In the genomic region with DNA sequence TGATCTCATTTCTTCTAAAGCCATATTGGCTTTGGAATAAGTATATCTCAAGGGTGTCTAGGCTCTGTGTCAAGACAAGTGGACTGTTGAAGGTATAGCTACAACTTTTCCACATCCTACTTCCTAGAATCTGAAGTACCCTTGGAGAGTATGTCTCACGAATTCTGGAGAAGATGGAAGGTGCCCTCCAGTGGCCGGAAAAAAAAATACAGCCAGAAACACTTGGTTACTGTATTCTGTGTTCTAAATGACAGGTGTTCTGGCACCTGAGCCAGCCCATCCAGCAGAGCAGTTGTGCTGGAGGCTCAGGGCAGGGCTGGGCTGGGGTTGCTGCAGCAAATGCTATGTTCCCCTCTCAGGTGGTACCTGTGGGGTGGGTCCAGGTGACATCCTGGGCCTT, we compare ENCODE assay signal across 9 mouse cellular contexts. TPM values are rescaled to one million over a fixed set of nuclear protein-coding genes. Genes with fewer than 3 reads are reported as not detected.
DNase-seq lines count a peak whose midpoint lies in the region; ATAC-seq and TF ChIP-seq lines count a peak whose summit lies in the region.
"Had no signal": no experiment of that assay in that cellular context is flagged by ENCODE, and none has a peak within 500 bp of the region (broad histone marks: within the 10 kb centered on the region; RNA-seq: fewer than 3 reads in every experiment).

No protein-coding gene starts in this region.

- H3K4me2 ChIP-seq in hindbrain, embryonic 13.5 days = no peak overlapping the region
- no peak overlapping the region for H3K4me2 ChIP-seq in midbrain, embryonic 12.5 days (replicated peaks)
- H3K4me2 ChIP-seq: liver, embryonic 15.5 days had no signal

- TF ChIP-seq POLR2A in cortical plate, adult 2 months (IDR thresholded peaks at IDR 0.05; ENCODE audit: extremely low read depth, insufficient read depth, low read length) = no peak

- intact Hi-C loops in heart, postnatal 14 days (cut with DNase I) = loop anchor here (2.0 kb wide), 2 partner anchors 21 to 45 kb away; a partner anchor contains a TSS

- H3K4me3 ChIP-seq in hindbrain, embryonic 10.5 days = no peak overlapping the region
- no peak overlapping the region for H3K4me3 ChIP-seq in hindbrain, embryonic 13.5 days
- H3K4me3 ChIP-seq in cortical plate, adult 2 months (ENCODE audit: insufficient read depth, low read length) = no peak overlapping the region
- H3K4me3 ChIP-seq in midbrain, embryonic 12.5 days = 0 out of 2 replicates have a peak overlapping the region, but pooled peaks have one; percentile 1
- H3K4me3 ChIP-seq: liver, embryonic 15.5 days had no signal

- no peak for ATAC-seq in hindbrain, embryonic 13.5 days (ENCODE audit: low FRiP score)
- no peak for ATAC-seq in midbrain, embryonic 12.5 days (ENCODE audit: low FRiP score, low read depth)

- no peaks in the 10 kb centered on the region for H3K27me3 ChIP-seq in hindbrain, embryonic 10.5 days (ENCODE audit: insufficient read depth, poor library complexity, severe bottlenecking)
- no peaks in the 10 kb centered on the region for H3K27me3 ChIP-seq in hindbrain, embryonic 13.5 days
- no peaks in the 10 kb centered on the region for H3K27me3 ChIP-seq in midbrain, embryonic 12.5 days
- H3K27me3 ChIP-seq in splenic B cell, adult 2 months (ENCODE audit: control insufficient read depth, insufficient read depth, low read length, poor library complexity, severe bottlenecking) = no peaks in the 10 kb centered on the region
- H3K27me3 ChIP-seq: liver, embryonic 15.5 days had no signal

- peak; percentile 44 for DNase-seq in hindbrain, embryonic 10.5 days (ENCODE audit: low spot score)
- DNase-seq in NIH3T3 (ENCODE audit: low read depth) = peak; percentile 85
- peak; percentile 30 to 70 for DNase-seq in heart, postnatal 14 days
- peak; percentile 56 to 81 for DNase-seq in layer of hippocampus, postnatal 25 days (ENCODE audit: extremely low spot score in 1 of 2, low spot score in 1 of 2)
- DNase-seq in splenic B cell, adult 2 months (ENCODE audit: low read depth, low spot score) = peak; percentile 59

- no peaks in the 10 kb centered on the region for H3K9me3 ChIP-seq in hindbrain, embryonic 10.5 days
- H3K9me3 ChIP-seq in hindbrain, embryonic 13.5 days = no peaks in the 10 kb centered on the region
- no peaks in the 10 kb centered on the region for H3K9me3 ChIP-seq in midbrain, embryonic 12.5 days
- H3K9me3 ChIP-seq: liver, embryonic 15.5 days had no signal

- H3K36me3 ChIP-seq in hindbrain, embryonic 10.5 days = peaks cover 68% of the 10 kb centered on the region
- peaks cover 71% of the 10 kb centered on the region for H3K36me3 ChIP-seq in hindbrain, embryonic 13.5 days
- peaks cover 45% of the 10 kb centered on the region for H3K36me3 ChIP-seq in midbrain, embryonic 12.5 days
- H3K36me3 ChIP-seq in splenic B cell, adult 2 months (ENCODE audit: control insufficient read depth, insufficient read depth, low read length, poor library complexity, severe bottlenecking) = peaks cover 8% of the 10 kb centered on the region

- no peaks in the 10 kb centered on the region for H3K4me1 ChIP-seq in hindbrain, embryonic 10.5 days (replicated peaks)
- H3K4me1 ChIP-seq in hindbrain, embryonic 13.5 days (replicated peaks) = no peaks in the 10 kb centered on the region
- no peaks in the 10 kb centered on the region; the same call in 1 of the 2 replicates for H3K4me1 ChIP-seq in cortical plate, adult 2 months (ENCODE audit: control insufficient read depth, insufficient read depth, low read length)
- H3K4me1 ChIP-seq in midbrain, embryonic 12.5 days = no peaks in the 10 kb centered on the region
- H3K4me1 ChIP-seq: liver, embryonic 15.5 days had no signal

- no peak overlapping the region for H3K9ac ChIP-seq in hindbrain, embryonic 13.5 days
- H3K9ac ChIP-seq in midbrain, embryonic 12.5 days (replicated peaks) = no peak overlapping the region
- H3K9ac ChIP-seq: liver, embryonic 15.5 days had no signal

- TF ChIP-seq CTCF in cortical plate, adult 2 months (IDR thresholded peaks at IDR 0.05; ENCODE audit: extremely low read depth, insufficient read depth, low read length) = peak; percentile 32; the same call in 1 of the 2 replicates

- H3K27ac ChIP-seq in hindbrain, embryonic 10.5 days = no peak overlapping the region
- H3K27ac ChIP-seq in hindbrain, embryonic 13.5 days = no peak overlapping the region
- H3K27ac ChIP-seq in cortical plate, adult 2 months (ENCODE audit: insufficient read depth, low read length) = no peak overlapping the region
- H3K27ac ChIP-seq in midbrain, embryonic 12.5 days (replicated peaks) = no peak overlapping the region
- H3K27ac ChIP-seq: liver, embryonic 15.5 days had no signal

- WGBS in hindbrain, embryonic 10.5 days = 4% methylated on average over 2 of the region's 2 CpGs
- 5% methylated on average over 2 of the region's 2 CpGs for WGBS in hindbrain, embryonic 13.5 days
- 2% methylated on average over 2 of the region's 2 CpGs for WGBS in midbrain, embryonic 12.5 days

RNA-seq across cellular contexts. Expression of a gene that starts 21.3 kb away (rescaled TPM):
- 35.5 and 45.8 TPM in 2 replicates for polyA plus RNA-seq in hindbrain, embryonic 10.5 days (2016; fragmentation: Nextera tagmentation; extraction: Ambion mirVana)
- polyA plus RNA-seq in hindbrain, embryonic 13.5 days (2015; fragmentation: Nextera tagmentation; extraction: Ambion mirVana) = 73.4 and 76.7 TPM in 2 replicates
- polyA plus RNA-seq in cortical plate, adult 2 months (2012; rRNA removed) = 234 and 242 TPM in 2 replicates
- 10 to 100 TPM; 41.3 to 44.8 TPM for total RNA-seq in heart, postnatal 14 days (2021)
- 100 to 1,000 TPM; 214 to 222 TPM for total RNA-seq in layer of hippocampus, postnatal 25 days (2021)
- polyA plus RNA-seq in midbrain, embryonic 12.5 days (2016; fragmentation: Nextera tagmentation; extraction: Ambion mirVana) = 53.3 and 54.7 TPM in 2 replicates

RNA-seq across cellular contexts. Expression of a gene that starts 32.8 kb away (rescaled TPM):
- 270 and 303 TPM in 2 replicates for polyA plus RNA-seq in hindbrain, embryonic 10.5 days (2016; fragmentation: Nextera tagmentation; extraction: Ambion mirVana)
- 234 TPM in 2 replicates for polyA plus RNA-seq in hindbrain, embryonic 13.5 days (2015; fragmentation: Nextera tagmentation; extraction: Ambion mirVana)
- polyA plus RNA-seq in cortical plate, adult 2 months (2012; rRNA removed) = 197 and 202 TPM in 2 replicates
- total RNA-seq in heart, postnatal 14 days (2021) = 100 to 1,000 TPM; 187 to 192 TPM
- 100 to 1,000 TPM; 173 TPM for total RNA-seq in layer of hippocampus, postnatal 25 days (2021)
- 232 and 247 TPM in 2 replicates for polyA plus RNA-seq in midbrain, embryonic 12.5 days (2016; fragmentation: Nextera tagmentation; extraction: Ambion mirVana)

RNA-seq across cellular contexts. Expression of a gene that starts 41.3 kb away (rescaled TPM):
- 42.1 and 115 TPM in 2 replicates for polyA plus RNA-seq in hindbrain, embryonic 10.5 days (2016; fragmentation: Nextera tagmentation; extraction: Ambion mirVana)
- polyA plus RNA-seq in hindbrain, embryonic 13.5 days (2015; fragmentation: Nextera tagmentation; extraction: Ambion mirVana) = 333 TPM in 2 replicates
- polyA plus RNA-seq in cortical plate, adult 2 months (2012; rRNA removed) = 399 and 461 TPM in 2 replicates
- under 1 TPM in 1 of 2 experiments, not detected in 1; 0.63 TPM for total RNA-seq in heart, postnatal 14 days (2021)
- total RNA-seq in layer of hippocampus, postnatal 25 days (2021) = 100 to 1,000 TPM; 754 to 774 TPM
- 196 and 239 TPM in 2 replicates for polyA plus RNA-seq in midbrain, embryonic 12.5 days (2016; fragmentation: Nextera tagmentation; extraction: Ambion mirVana)

RNA-seq across cellular contexts. Expression of a gene that starts 51.3 kb away (rescaled TPM):
- polyA plus RNA-seq in hindbrain, embryonic 10.5 days (2016; fragmentation: Nextera tagmentation; extraction: Ambion mirVana) = 87.1 and 92.0 TPM in 2 replicates
- 57.6 and 58.2 TPM in 2 replicates for polyA plus RNA-seq in hindbrain, embryonic 13.5 days (2015; fragmentation: Nextera tagmentation; extraction: Ambion mirVana)
- 54.7 and 56.2 TPM in 2 replicates for polyA plus RNA-seq in cortical plate, adult 2 months (2012; rRNA removed)
- total RNA-seq in heart, postnatal 14 days (2021) = 10 to 100 TPM; 70.4 to 70.8 TPM
- total RNA-seq in layer of hippocampus, postnatal 25 days (2021) = 10 to 100 TPM; 24.5 to 24.7 TPM
- polyA plus RNA-seq in midbrain, embryonic 12.5 days (2016; fragmentation: Nextera tagmentation; extraction: Ambion mirVana) = 60.9 and 61.6 TPM in 2 replicates

RNA-seq across cellular contexts. Expression of a gene that starts 54.3 kb away (rescaled TPM):
- polyA plus RNA-seq in hindbrain, embryonic 10.5 days (2016; fragmentation: Nextera tagmentation; extraction: Ambion mirVana) = 1.5 and 1.8 TPM in 2 replicates
- 6.2 and 8.4 TPM in 2 replicates for polyA plus RNA-seq in hindbrain, embryonic 13.5 days (2015; fragmentation: Nextera tagmentation; extraction: Ambion mirVana)
- polyA plus RNA-seq in cortical plate, adult 2 months (2012; rRNA removed) = 145 and 146 TPM in 2 replicates
- total RNA-seq in heart, postnatal 14 days (2021) = 1 to 10 TPM; 2.7 to 2.8 TPM
- total RNA-seq in layer of hippocampus, postnatal 25 days (2021) = 100 to 1,000 TPM; 131 to 138 TPM
- polyA plus RNA-seq in midbrain, embryonic 12.5 days (2016; fragmentation: Nextera tagmentation; extraction: Ambion mirVana) = 0.94 and 2.0 TPM in 2 replicates
